In genomic region chr1:58070091-58070490, GRCm38 (mm10) we compare ENCODE assay signal across 31 mouse cellular contexts. TPM values are rescaled to one million over a fixed set of nuclear protein-coding genes. Genes with fewer than 3 reads are reported as not detected.
A peak's percentile ranks its signal among the peaks of the same experiment; 100 is the strongest.
DNase-seq lines count a peak whose midpoint lies in the region; ATAC-seq and TF ChIP-seq lines count a peak whose summit lies in the region.
"Had no signal": no experiment of that assay in that cellular context is flagged by ENCODE, and none has a peak within 500 bp of the region (broad histone marks: within the 10 kb centered on the region; RNA-seq: fewer than 3 reads in every experiment).

No protein-coding gene starts in this region.

- no peak overlapping the region for H3K27ac ChIP-seq in forebrain, embryonic 15.5 days (replicated peaks)
- H3K27ac ChIP-seq in forebrain, embryonic 13.5 days: no peak overlapping the region
- H3K27ac ChIP-seq in hindbrain, postnatal 0 days: no peak overlapping the region
- no peak overlapping the region for H3K27ac ChIP-seq in hindbrain, embryonic 13.5 days
- H3K27ac ChIP-seq in midbrain, postnatal 0 days (ENCODE audit: low read depth, low read length): no peak overlapping the region
- H3K27ac ChIP-seq: embryonic facial prominence, embryonic 10.5 days; embryonic facial prominence, embryonic 15.5 days; hindbrain, embryonic 15.5 days; intestine, embryonic 15.5 days; layer of hippocampus, adult 2 months; left cerebral cortex, adult 2 months; liver, embryonic 12.5 days; stomach, embryonic 15.5 days had no signal

- H3K4me2 ChIP-seq in forebrain, embryonic 15.5 days (replicated peaks): no peak overlapping the region
- no peak overlapping the region for H3K4me2 ChIP-seq in forebrain, embryonic 13.5 days
- H3K4me2 ChIP-seq in hindbrain, postnatal 0 days (ENCODE audit: low read depth, low read length): no peak overlapping the region
- H3K4me2 ChIP-seq in hindbrain, embryonic 13.5 days: no peak overlapping the region
- no peak overlapping the region for H3K4me2 ChIP-seq in midbrain, postnatal 0 days (ENCODE audit: low read depth, low read length, poor library complexity, severe bottlenecking)
- H3K4me2 ChIP-seq: embryonic facial prominence, embryonic 15.5 days; heart, embryonic 11.5 days; hindbrain, embryonic 15.5 days; intestine, embryonic 15.5 days; liver, embryonic 12.5 days; stomach, embryonic 15.5 days had no signal

- WGBS in forebrain, embryonic 15.5 days: 86% methylated on average over 11 of the region's 11 CpGs
- 96% methylated on average over 11 of the region's 11 CpGs for WGBS in forebrain, embryonic 13.5 days
- 83% methylated on average over 11 of the region's 11 CpGs for WGBS in hindbrain, postnatal 0 days
- 95% methylated on average over 11 of the region's 11 CpGs for WGBS in hindbrain, embryonic 13.5 days
- WGBS in midbrain, postnatal 0 days: 80% methylated on average over 11 of the region's 11 CpGs

- no peaks in the 10 kb centered on the region for H3K36me3 ChIP-seq in forebrain, embryonic 15.5 days
- H3K36me3 ChIP-seq in forebrain, embryonic 13.5 days (ENCODE audit: poor library complexity, severe bottlenecking): no peaks in the 10 kb centered on the region
- H3K36me3 ChIP-seq in hindbrain, postnatal 0 days (ENCODE audit: insufficient read depth, low read length): no peaks in the 10 kb centered on the region
- no peaks in the 10 kb centered on the region for H3K36me3 ChIP-seq in hindbrain, embryonic 13.5 days
- no peaks in the 10 kb centered on the region for H3K36me3 ChIP-seq in midbrain, postnatal 0 days (ENCODE audit: insufficient read depth, low read length)
- H3K36me3 ChIP-seq: embryonic facial prominence, embryonic 10.5 days; embryonic facial prominence, embryonic 15.5 days; hindbrain, embryonic 15.5 days; intestine, embryonic 15.5 days; liver, embryonic 12.5 days; stomach, embryonic 15.5 days had no signal

- H3K4me1 ChIP-seq in forebrain, embryonic 15.5 days: no peaks in the 10 kb centered on the region
- H3K4me1 ChIP-seq in forebrain, embryonic 13.5 days: peaks cover 4% of the 10 kb centered on the region; the same call in 1 of the 2 replicates
- no peaks in the 10 kb centered on the region for H3K4me1 ChIP-seq in hindbrain, postnatal 0 days (ENCODE audit: insufficient read depth, low read length)
- no peaks in the 10 kb centered on the region for H3K4me1 ChIP-seq in hindbrain, embryonic 13.5 days (replicated peaks)
- no peaks in the 10 kb centered on the region for H3K4me1 ChIP-seq in midbrain, postnatal 0 days (ENCODE audit: insufficient read depth, low read length)
- H3K4me1 ChIP-seq: embryonic facial prominence, embryonic 15.5 days; hindbrain, embryonic 15.5 days; intestine, embryonic 15.5 days; liver, embryonic 12.5 days; megakaryocyte, embryonic 14.5 days; stomach, embryonic 15.5 days had no signal

- DNase-seq in hindbrain, postnatal 0 days (ENCODE audit: low spot score): peak; percentile 15
- DNase-seq in right cerebral cortex, postnatal 10 days (ENCODE audit: low spot score in 2 of 2): peak; percentile 39 to 57
- no peak for DNase-seq in right cerebral cortex, postnatal 25 days
- peak; percentile 31 for DNase-seq in midbrain, postnatal 0 days (ENCODE audit: low spot score)
- no peak for DNase-seq in heart, postnatal 25 days (ENCODE audit: low spot score)
- DNase-seq: B cell, adult 2 months; cerebellum, adult 2 months; cerebellum, postnatal 14 days; gastrocnemius, postnatal 25 days; heart, postnatal 4 days; kidney, adult 2 months; kidney, postnatal 36 days; left cerebral cortex, postnatal 4 days; liver, postnatal 0 days; lung, postnatal 4 days; right cerebral cortex, postnatal 14 days had no signal

- H3K27me3 ChIP-seq in forebrain, embryonic 15.5 days: no peaks in the 10 kb centered on the region
- no peaks in the 10 kb centered on the region for H3K27me3 ChIP-seq in forebrain, embryonic 13.5 days
- no peaks in the 10 kb centered on the region for H3K27me3 ChIP-seq in hindbrain, postnatal 0 days (ENCODE audit: insufficient read depth, low read length)
- no peaks in the 10 kb centered on the region for H3K27me3 ChIP-seq in hindbrain, embryonic 13.5 days
- no peaks in the 10 kb centered on the region for H3K27me3 ChIP-seq in midbrain, postnatal 0 days (ENCODE audit: insufficient read depth, low read length)
- H3K27me3 ChIP-seq: embryonic facial prominence, embryonic 15.5 days; hindbrain, embryonic 15.5 days; intestine, embryonic 15.5 days; liver, embryonic 12.5 days; stomach, embryonic 15.5 days had no signal

- no peak overlapping the region for H3K4me3 ChIP-seq in forebrain, embryonic 15.5 days
- H3K4me3 ChIP-seq in forebrain, embryonic 13.5 days: no peak overlapping the region
- no peak overlapping the region for H3K4me3 ChIP-seq in hindbrain, postnatal 0 days (ENCODE audit: low read length)
- H3K4me3 ChIP-seq in hindbrain, embryonic 13.5 days: no peak overlapping the region
- no peak overlapping the region for H3K4me3 ChIP-seq in midbrain, postnatal 0 days (ENCODE audit: low read depth, low read length)
- H3K4me3 ChIP-seq: embryonic facial prominence, embryonic 10.5 days; embryonic facial prominence, embryonic 15.5 days; hindbrain, embryonic 15.5 days; intestine, embryonic 15.5 days; layer of hippocampus, adult 2 months; left cerebral cortex, adult 2 months; liver, embryonic 12.5 days; megakaryocyte, embryonic 14.5 days; stomach, embryonic 15.5 days had no signal

- no peaks in the 10 kb centered on the region for H3K9me3 ChIP-seq in forebrain, embryonic 15.5 days
- no peaks in the 10 kb centered on the region for H3K9me3 ChIP-seq in forebrain, embryonic 13.5 days (replicated peaks)
- H3K9me3 ChIP-seq in hindbrain, postnatal 0 days (ENCODE audit: low read length): no peaks in the 10 kb centered on the region
- no peaks in the 10 kb centered on the region for H3K9me3 ChIP-seq in hindbrain, embryonic 13.5 days
- no peaks in the 10 kb centered on the region for H3K9me3 ChIP-seq in midbrain, postnatal 0 days (ENCODE audit: low read length)
- H3K9me3 ChIP-seq: embryonic facial prominence, embryonic 10.5 days; embryonic facial prominence, embryonic 15.5 days; hindbrain, embryonic 15.5 days; intestine, embryonic 15.5 days; liver, embryonic 12.5 days; megakaryocyte, embryonic 14.5 days; stomach, embryonic 15.5 days had no signal

- no peak for TF ChIP-seq CTCF in hindbrain, postnatal 0 days (IDR thresholded peaks at IDR 0.05; ENCODE audit: low read depth)
- no peak for TF ChIP-seq CTCF in midbrain, postnatal 0 days (IDR thresholded peaks at IDR 0.05)

- intact Hi-C loops in heart, postnatal 25 days (cut with DNase I): no loop called here

- peak; percentile 48; the same call in 1 of the 2 replicates for ATAC-seq in forebrain, embryonic 15.5 days (replicated peaks)
- no peak for ATAC-seq in forebrain, embryonic 13.5 days
- peak; percentile 24; the same call in 1 of the 2 replicates for ATAC-seq in hindbrain, postnatal 0 days
- no peak for ATAC-seq in hindbrain, embryonic 13.5 days (ENCODE audit: low FRiP score)
- ATAC-seq in midbrain, postnatal 0 days (ENCODE audit: low FRiP score): 0 out of 2 replicates have a peak, but pooled peaks have one; percentile 28
- ATAC-seq: activated CD4-positive, CD25-positive, alpha-beta regulatory T cell, adult 4 months; intestine, embryonic 15.5 days; liver, embryonic 12.5 days; liver, postnatal 0 days; lung, postnatal 0 days had no signal

- H3K9ac ChIP-seq in forebrain, embryonic 15.5 days (replicated peaks): no peak overlapping the region
- no peak overlapping the region for H3K9ac ChIP-seq in forebrain, embryonic 13.5 days
- no peak overlapping the region for H3K9ac ChIP-seq in hindbrain, postnatal 0 days (replicated peaks; ENCODE audit: low read length)
- no peak overlapping the region for H3K9ac ChIP-seq in hindbrain, embryonic 13.5 days
- no peak overlapping the region for H3K9ac ChIP-seq in midbrain, postnatal 0 days (replicated peaks; ENCODE audit: low read length, poor library complexity, severe bottlenecking)
- H3K9ac ChIP-seq: embryonic facial prominence, embryonic 15.5 days; hindbrain, embryonic 15.5 days; intestine, embryonic 15.5 days; liver, embryonic 12.5 days; liver, postnatal 0 days; stomach, embryonic 15.5 days had no signal

RNA-seq across cellular contexts. Expression of gene Aox1, which starts 40.4 kb away (rescaled TPM):
- 0.24 and 0.27 TPM in 2 replicates for polyA plus RNA-seq in forebrain, embryonic 15.5 days (2015; fragmentation: Nextera tagmentation; extraction: Ambion mirVana)
- polyA plus RNA-seq in forebrain, embryonic 13.5 days (2015; fragmentation: Nextera tagmentation; extraction: Ambion mirVana): 0.09 and 0.10 TPM in 2 replicates
- total RNA-seq in hindbrain, postnatal 0 days (2014; rRNA removed): 0.65 and 0.89 TPM in 2 replicates
- polyA plus RNA-seq in hindbrain, postnatal 0 days (2015; fragmentation: Nextera tagmentation; extraction: Ambion mirVana): 0.41 and 0.52 TPM in 2 replicates
- 0.21 and 0.29 TPM in 2 replicates for polyA plus RNA-seq in hindbrain, embryonic 13.5 days (2015; fragmentation: Nextera tagmentation; extraction: Ambion mirVana)
- total RNA-seq in midbrain, postnatal 0 days (2014; rRNA removed): 0.38 and 0.60 TPM in 2 replicates
- polyA plus RNA-seq in midbrain, postnatal 0 days (2015; fragmentation: Nextera tagmentation; extraction: Ambion mirVana): 0.30 and 0.34 TPM in 2 replicates
- 1 to 10 TPM; 6.3 to 6.5 TPM for total RNA-seq in heart, postnatal 25 days (2021)
- polyA plus RNA-seq: activated CD4-positive, CD25-positive, alpha-beta regulatory T cell, adult 4 months had no signal

RNA-seq across cellular contexts. Expression of gene Aox3, which starts 42.8 kb away (rescaled TPM):
- polyA plus RNA-seq in forebrain, embryonic 15.5 days (2015; fragmentation: Nextera tagmentation; extraction: Ambion mirVana): 0.04 and 0.38 TPM in 2 replicates
- not detected in 2 replicates for polyA plus RNA-seq in forebrain, embryonic 13.5 days (2015; fragmentation: Nextera tagmentation; extraction: Ambion mirVana)
- total RNA-seq in hindbrain, postnatal 0 days (2014; rRNA removed): 0.78 and 2.0 TPM in 2 replicates
- polyA plus RNA-seq in hindbrain, postnatal 0 days (2015; fragmentation: Nextera tagmentation; extraction: Ambion mirVana): 0.78 and 1.1 TPM in 2 replicates
- 0.04 and 0.23 TPM in 2 replicates for polyA plus RNA-seq in hindbrain, embryonic 13.5 days (2015; fragmentation: Nextera tagmentation; extraction: Ambion mirVana)
- total RNA-seq in midbrain, postnatal 0 days (2014; rRNA removed): 0.09 TPM in 1 of 2 replicates, not detected in the other
- polyA plus RNA-seq in midbrain, postnatal 0 days (2015; fragmentation: Nextera tagmentation; extraction: Ambion mirVana): 0.12 and 0.37 TPM in 2 replicates
- under 1 TPM; 0.70 to 0.73 TPM for total RNA-seq in heart, postnatal 25 days (2021)
- polyA plus RNA-seq: activated CD4-positive, CD25-positive, alpha-beta regulatory T cell, adult 4 months; heart, embryonic 11.5 days; liver, embryonic 12.5 days had no signal

RNA-seq across cellular contexts. Expression of gene Kctd18, which starts 51.3 kb away (rescaled TPM):
- 30.0 and 30.7 TPM in 2 replicates for polyA plus RNA-seq in forebrain, embryonic 15.5 days (2015; fragmentation: Nextera tagmentation; extraction: Ambion mirVana)
- polyA plus RNA-seq in forebrain, embryonic 13.5 days (2015; fragmentation: Nextera tagmentation; extraction: Ambion mirVana): 23.7 and 25.0 TPM in 2 replicates
- total RNA-seq in hindbrain, postnatal 0 days (2014; rRNA removed): 26.0 and 27.7 TPM in 2 replicates
- polyA plus RNA-seq in hindbrain, postnatal 0 days (2015; fragmentation: Nextera tagmentation; extraction: Ambion mirVana): 25.9 and 27.2 TPM in 2 replicates
- 23.1 and 26.2 TPM in 2 replicates for polyA plus RNA-seq in hindbrain, embryonic 13.5 days (2015; fragmentation: Nextera tagmentation; extraction: Ambion mirVana)
- total RNA-seq in midbrain, postnatal 0 days (2014; rRNA removed): 40.7 and 52.3 TPM in 2 replicates
- 29.3 and 29.8 TPM in 2 replicates for polyA plus RNA-seq in midbrain, postnatal 0 days (2015; fragmentation: Nextera tagmentation; extraction: Ambion mirVana)
- total RNA-seq in heart, postnatal 25 days (2021): 1 to 10 TPM; 6.5 to 8.6 TPM

Comparison
In these comparisons a context has a peak if more than half of its experiments do, and no peak if none do; other contexts are left out.
1. ATAC-seq: peak in forebrain, embryonic 15.5 days (single experiment), hindbrain, postnatal 0 days (single experiment) and midbrain, postnatal 0 days (single experiment); none in forebrain, embryonic 13.5 days (single experiment) and hindbrain, embryonic 13.5 days (single experiment).
2. DNase-seq: peak in hindbrain, postnatal 0 days (single experiment), right cerebral cortex, postnatal 10 days (2 of 2) and midbrain, postnatal 0 days (single experiment); none in right cerebral cortex, postnatal 25 days (single experiment) and heart, postnatal 25 days (single experiment).